Mouse (Mus musculus): Measurements from ENCODE around the gene Lancl3. TPM values are rescaled to one million over a fixed set of nuclear protein-coding genes. Genes with fewer than 3 reads are reported as not detected.
"Not testable (repeated sequence)": the region's sequence is repeated elsewhere in the genome, so short reads cannot be mapped to it uniquely, and the experiment has no call there.

The Lancl3 gene
- polyA plus RNA-seq, 1 experiment from 2014 or later = 0.43 TPM

DNA sequence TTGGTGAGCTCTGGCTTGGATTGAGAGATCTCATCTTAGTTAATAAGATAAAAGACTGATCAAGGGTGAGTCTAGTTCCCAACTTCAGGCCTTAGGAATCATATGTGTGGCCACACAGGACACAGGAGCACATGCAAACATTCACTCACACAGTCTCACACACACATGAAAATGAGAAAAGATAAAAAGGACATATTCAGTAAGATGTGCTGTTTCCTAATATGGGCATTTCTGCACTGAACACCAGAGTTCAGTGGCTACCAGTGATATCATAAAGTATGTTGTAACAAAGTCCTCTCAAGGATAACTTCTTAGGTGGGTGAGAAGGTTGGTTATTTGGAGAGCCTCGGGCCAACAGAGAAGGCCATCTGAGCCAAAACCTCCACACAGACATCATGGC, 83.8 kb downstream of the Lancl3 start, which contains the start of gene H2al1m:
Gene H2al1m (plus strand): TSS at position 301 of the 400 bp plus-strand sequence.
- H3K9ac ChIP-seq (ENCODE audit: low read depth, low read length); H3K27me3 ChIP-seq (replicated peaks; ENCODE audit: control insufficient read depth, insufficient read depth, low read length); H3K4me1 ChIP-seq (ENCODE audit: control insufficient read depth, insufficient read depth, low read length); H3K36me3 ChIP-seq (ENCODE audit: control insufficient read depth, insufficient read depth, low read length); H3K27ac ChIP-seq (ENCODE audit: low read length); ATAC-seq; H3K4me2 ChIP-seq (ENCODE audit: low read depth, low read length); H3K4me3 ChIP-seq (ENCODE audit: low read length); H3K9me3 ChIP-seq (ENCODE audit: control insufficient read depth, low read length): not testable (repeated sequence)
- WGBS = no CpG with 5 or more reads among the region's 1 CpGs

DNA sequence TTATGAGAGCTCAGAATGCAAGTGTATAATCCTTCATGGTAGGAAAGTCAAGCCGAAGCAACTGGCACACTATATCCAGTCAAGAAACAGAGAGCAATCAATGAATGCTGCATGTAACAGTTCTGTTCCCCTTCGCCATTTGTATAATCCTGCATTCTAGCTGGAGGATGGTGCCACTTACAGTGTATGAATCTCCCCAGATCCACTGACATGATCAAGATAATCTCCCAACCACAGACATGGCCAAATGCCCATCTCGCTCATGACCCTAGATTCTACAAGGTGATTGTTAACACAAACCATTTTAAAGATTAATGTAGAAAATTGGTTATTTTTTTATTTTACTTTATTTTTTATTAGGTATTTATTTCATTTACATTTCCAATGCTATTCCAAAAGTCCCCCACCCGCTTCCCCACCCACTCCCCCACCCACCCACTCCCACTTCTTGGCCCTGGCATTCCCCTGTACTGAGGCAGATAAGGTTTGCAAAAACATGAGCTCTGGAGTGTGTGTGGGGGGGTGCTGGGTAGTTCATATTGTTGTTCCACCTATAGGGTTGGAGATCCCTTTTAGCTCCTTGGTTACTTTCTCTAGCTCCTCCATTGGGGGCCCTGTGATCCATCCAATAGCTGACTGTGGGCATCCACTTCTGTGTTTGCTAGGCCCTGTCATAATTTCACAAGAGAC, 93.6 kb downstream of the Lancl3 start:
- not testable (repeated sequence) for ATAC-seq

DNA sequence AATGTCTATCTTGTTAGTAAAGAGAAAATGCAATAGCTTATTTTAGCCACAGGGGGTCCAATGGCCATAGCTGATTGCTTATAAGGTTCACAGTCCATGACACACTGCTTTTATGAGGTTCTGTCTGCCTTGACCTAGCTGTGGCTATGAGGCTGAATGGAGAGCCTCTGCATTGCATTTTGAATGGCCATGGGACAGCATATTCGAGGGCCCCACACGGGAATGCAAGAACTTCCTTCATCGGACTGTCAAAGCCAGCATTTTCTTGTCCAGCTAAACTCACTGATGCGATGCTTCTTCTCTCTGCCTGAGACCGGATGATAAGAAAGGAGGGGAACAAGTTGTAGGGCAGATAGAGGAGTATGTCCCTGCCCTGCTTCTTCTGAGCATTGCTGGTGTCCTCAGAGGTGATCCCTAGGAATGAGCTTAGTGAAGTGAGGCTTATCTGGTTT, 98.7 kb downstream of the Lancl3 start:
- Histone ChIP-seq H3K36me3 (ENCODE audit: control insufficient read depth, insufficient read depth, low read length) (no peaks in the 10 kb centered on the region), H3K9me3 (ENCODE audit: control insufficient read depth, low read length) (no peaks in the 10 kb centered on the region), H3K4me1 (ENCODE audit: control insufficient read depth, insufficient read depth, low read length) (no peaks in the 10 kb centered on the region), H3K4me3 (ENCODE audit: low read length) (no peak overlapping the region), H3K27me3 (replicated peaks; ENCODE audit: control insufficient read depth, insufficient read depth, low read length) (no peaks in the 10 kb centered on the region), H3K9ac (ENCODE audit: low read depth, low read length) (no peak overlapping the region), H3K4me2 (ENCODE audit: low read depth, low read length) (no peak overlapping the region), H3K27ac (ENCODE audit: low read length) (no peak overlapping the region)
- 92% methylated on average over 5 of the region's 5 CpGs for whole genome bisulfite sequencing
- ATAC-seq = peak; percentile 55

More for the DNA sequence above, 93.6 kb downstream of the Lancl3 start:
- not testable (repeated sequence) for H3K9ac ChIP-seq (ENCODE audit: low read depth, low read length); H3K4me1 ChIP-seq (ENCODE audit: control insufficient read depth, insufficient read depth, low read length); H3K27ac ChIP-seq (ENCODE audit: low read length); H3K36me3 ChIP-seq (ENCODE audit: control insufficient read depth, insufficient read depth, low read length); H3K9me3 ChIP-seq (ENCODE audit: control insufficient read depth, low read length); H3K4me3 ChIP-seq (ENCODE audit: low read length); H3K27me3 ChIP-seq (replicated peaks; ENCODE audit: control insufficient read depth, insufficient read depth, low read length); H3K4me2 ChIP-seq (ENCODE audit: low read depth, low read length)
- WGBS = 85% methylated on average over 3 of the region's 4 CpGs

DNA sequence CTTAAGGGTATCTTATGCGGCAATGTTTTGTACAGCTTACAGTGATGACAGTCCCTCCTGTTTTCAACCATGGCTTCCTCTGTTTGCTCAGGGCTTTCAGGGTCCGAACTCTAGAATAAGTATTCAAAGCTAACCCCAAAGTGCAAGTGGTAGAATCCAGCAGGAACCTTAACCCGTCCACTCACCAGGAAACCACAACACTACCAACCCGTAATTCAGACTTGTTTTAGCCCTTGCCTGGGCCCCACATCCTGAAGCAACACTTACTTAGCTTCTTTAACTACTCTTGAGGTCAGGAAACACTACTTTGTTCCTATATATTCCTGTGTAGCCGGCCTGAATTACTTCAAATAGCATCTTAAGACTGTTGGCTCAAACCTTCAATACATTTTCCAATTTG, 103.1 kb downstream of the Lancl3 start:
- Histone ChIP-seq H3K27me3 (replicated peaks; ENCODE audit: control insufficient read depth, insufficient read depth, low read length) (no peaks in the 10 kb centered on the region), H3K9me3 (ENCODE audit: control insufficient read depth, low read length) (no peaks in the 10 kb centered on the region), H3K4me1 (ENCODE audit: control insufficient read depth, insufficient read depth, low read length) (no peaks in the 10 kb centered on the region), H3K36me3 (ENCODE audit: control insufficient read depth, insufficient read depth, low read length) (no peaks in the 10 kb centered on the region), H3K27ac (ENCODE audit: low read length) (no peak overlapping the region), H3K4me2 (ENCODE audit: low read depth, low read length) (no peak overlapping the region), H3K9ac (ENCODE audit: low read depth, low read length) (no peak overlapping the region), H3K4me3 (ENCODE audit: low read length) (no peak overlapping the region)
- WGBS = 84% methylated on average over 5 of the region's 5 CpGs
- ATAC-seq = no peak

DNA sequence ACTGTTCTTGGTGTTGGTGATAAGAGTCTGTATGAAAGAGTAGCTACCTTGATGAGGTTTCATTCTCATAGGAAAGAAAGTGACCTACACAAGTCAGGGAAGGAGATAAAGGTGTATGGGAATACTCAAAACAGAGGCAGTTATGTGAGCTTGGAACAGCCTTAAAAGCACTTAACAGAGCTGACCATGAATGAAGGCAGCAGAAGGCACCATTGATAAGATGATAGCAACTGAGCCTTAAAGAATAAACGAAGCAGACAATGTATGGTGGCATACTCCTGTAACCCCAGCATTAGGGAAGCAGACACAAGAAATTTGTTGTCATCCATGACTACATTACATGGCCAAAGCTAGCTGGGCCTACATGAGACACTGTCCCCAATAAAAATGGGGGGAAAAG, 103.8 kb downstream of the Lancl3 start:
- Histone ChIP-seq H3K36me3 (ENCODE audit: control insufficient read depth, insufficient read depth, low read length) (no peaks in the 10 kb centered on the region), H3K4me1 (ENCODE audit: control insufficient read depth, insufficient read depth, low read length) (no peaks in the 10 kb centered on the region), H3K9ac (ENCODE audit: low read depth, low read length) (no peak overlapping the region), H3K27ac (ENCODE audit: low read length) (no peak overlapping the region), H3K9me3 (ENCODE audit: control insufficient read depth, low read length) (no peaks in the 10 kb centered on the region), H3K27me3 (replicated peaks; ENCODE audit: control insufficient read depth, insufficient read depth, low read length) (no peaks in the 10 kb centered on the region), H3K4me3 (ENCODE audit: low read length) (no peak overlapping the region), H3K4me2 (ENCODE audit: low read depth, low read length) (no peak overlapping the region)
- no peak for ATAC-seq
- WGBS = 63% methylated on average over 1 of the region's 1 CpGs

DNA sequence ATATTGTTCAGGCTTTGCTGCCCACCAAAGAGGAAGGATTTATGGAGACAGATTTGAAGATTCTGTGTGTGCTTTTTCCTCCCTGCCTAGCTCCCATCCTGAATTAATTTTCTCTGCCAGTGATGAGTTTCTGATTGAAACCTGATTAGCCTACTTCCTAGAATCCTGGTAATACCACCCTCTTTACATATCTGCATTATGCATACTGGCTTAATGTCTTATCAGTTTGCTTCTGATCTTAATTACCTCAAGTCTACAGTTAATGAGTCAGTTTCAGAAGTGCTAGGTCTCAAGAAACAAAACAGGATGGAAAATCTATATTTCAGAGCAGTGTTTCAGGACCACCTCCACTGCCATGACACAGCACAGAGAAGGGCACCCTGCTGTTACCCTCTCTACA, 116.8 kb downstream of the Lancl3 start:
- not testable (repeated sequence) for H3K27ac ChIP-seq (ENCODE audit: low read length); ATAC-seq; H3K27me3 ChIP-seq (replicated peaks; ENCODE audit: control insufficient read depth, insufficient read depth, low read length); H3K4me2 ChIP-seq (ENCODE audit: low read depth, low read length); H3K4me3 ChIP-seq (ENCODE audit: low read length); H3K9me3 ChIP-seq (ENCODE audit: control insufficient read depth, low read length); H3K9ac ChIP-seq (ENCODE audit: low read depth, low read length); H3K4me1 ChIP-seq (ENCODE audit: control insufficient read depth, insufficient read depth, low read length); H3K36me3 ChIP-seq (ENCODE audit: control insufficient read depth, insufficient read depth, low read length)

Other genes starting within 250 kb of the Lancl3 start
- not detected in 2 replicates for gene Fthl17b, start 236.9 kb upstream of the Lancl3 start, polyA plus RNA-seq (2015; fragmentation: Nextera tagmentation; extraction: Ambion mirVana)
- not detected in 2 replicates for gene Fthl17c, start 223.3 kb upstream of the Lancl3 start, polyA plus RNA-seq (2015; fragmentation: Nextera tagmentation; extraction: Ambion mirVana)
- gene Fthl17d, start 213.1 kb upstream of the Lancl3 start, polyA plus RNA-seq (2015; fragmentation: Nextera tagmentation; extraction: Ambion mirVana) = not detected in 2 replicates
- not detected in 2 replicates for gene Fthl17e, start 166.4 kb upstream of the Lancl3 start, polyA plus RNA-seq (2015; fragmentation: Nextera tagmentation; extraction: Ambion mirVana)
- not detected in 2 replicates for gene Fthl17f, start 136.9 kb upstream of the Lancl3 start, polyA plus RNA-seq (2015; fragmentation: Nextera tagmentation; extraction: Ambion mirVana)
- gene 4930402K13Rik, start 95.3 kb upstream of the Lancl3 start, polyA plus RNA-seq (2015; fragmentation: Nextera tagmentation; extraction: Ambion mirVana) = not detected in 2 replicates
- gene Gm14862, start 57.0 kb downstream of the Lancl3 start, polyA plus RNA-seq (2015; fragmentation: Nextera tagmentation; extraction: Ambion mirVana) = not detected in 2 replicates
- 3.8 and 4.2 TPM in 2 replicates for gene Xk, start 72.9 kb downstream of the Lancl3 start, polyA plus RNA-seq (2015; fragmentation: Nextera tagmentation; extraction: Ambion mirVana)
- gene H2al1m, start 83.9 kb downstream of the Lancl3 start, polyA plus RNA-seq (2015; fragmentation: Nextera tagmentation; extraction: Ambion mirVana) = not detected in 2 replicates
- gene H2al1k, start 150.7 kb downstream of the Lancl3 start, polyA plus RNA-seq (2015; fragmentation: Nextera tagmentation; extraction: Ambion mirVana) = not detected in 2 replicates

All from intestine, embryonic 16.5 days (tissue).